Mouse (Mus musculus): ENCODE data around the gene Trp73. TPM values are rescaled to one million over a fixed set of nuclear protein-coding genes. Genes with fewer than 3 reads are reported as not detected.

Trp73 gene
- total RNA-seq, 2 experiments from 2014 or later, result 0.26 to 0.86 TPM

Other genes starting within 250 kb of the Trp73 start
- gene A430005L14Rik, start 183.0 kb downstream of the Trp73 start, total RNA-seq (2021), result 10 to 100 TPM; 25.3 to 25.6 TPM
- gene Dffb, start 165.1 kb downstream of the Trp73 start, total RNA-seq (2021), result 10 to 100 TPM; 12.7 to 14.8 TPM
- gene Cep104, start 165.0 kb downstream of the Trp73 start, total RNA-seq (2021), result 10 to 100 TPM; 33.2 to 33.9 TPM
- gene Lrrc47, start 128.5 kb downstream of the Trp73 start, total RNA-seq (2021), result 10 to 100 TPM; 59.7 to 69.2 TPM
- gene Smim1, start 114.0 kb downstream of the Trp73 start, total RNA-seq (2021), result 10 to 100 TPM; 10.0 to 15.0 TPM
- not detected for gene Ccdc27, start 97.5 kb downstream of the Trp73 start, total RNA-seq (2021)
- 10 to 100 TPM; 31.3 to 34.8 TPM for gene Wrap73, start 2.2 kb upstream of the Trp73 start, total RNA-seq (2021)
- 100 to 1,000 TPM; 172 to 194 TPM for gene Tprgl, start 20.5 kb upstream of the Trp73 start, total RNA-seq (2021)
- gene Megf6, start 30.5 kb upstream of the Trp73 start, total RNA-seq (2021), result 1 to 10 TPM; 2.5 to 5.0 TPM
- 1 to 10 TPM; 1.2 TPM for gene Arhgef16, start 161.5 kb upstream of the Trp73 start, total RNA-seq (2021)
- not detected for gene B230104I21Rik, start 195.9 kb upstream of the Trp73 start, total RNA-seq (2021)